Mouse (Mus musculus): ENCODE results near the gene Ano1. TPM values are rescaled to one million over a fixed set of nuclear protein-coding genes. Genes with fewer than 3 reads are reported as not detected.

Gene Ano1
- polyA plus RNA-seq, 1 experiment from 2014 or later = 26.0 TPM

GRCm38 (mm10) chr7:144669895-144670294 lies 81.9 kb downstream of the Ano1 start:
- no peak for DNase-seq (ENCODE audit: low spot score, missing footprints)
- WGBS = 98% methylated on average over 2 of the region's 2 CpGs

GRCm38 (mm10) chr7:144668603-144669278 lies 83.0 kb downstream of the Ano1 start:
- H3K27ac ChIP-seq (ENCODE audit: low read depth, low read length) = no peak overlapping the region
- 0 out of 2 replicates have a peak, but pooled peaks cover 2% of the 10 kb centered on the region for H3K4me1 ChIP-seq (ENCODE audit: control insufficient read depth, insufficient read depth, low read length)
- H3K36me3 ChIP-seq (ENCODE audit: control insufficient read depth, insufficient read depth, low read length) = peaks cover 3% of the 10 kb centered on the region; the same call in 1 of the 2 replicates

More at GRCm38 (mm10) chr7:144669895-144670294, 81.9 kb downstream of the Ano1 start:
- Histone ChIP-seq H3K27ac (ENCODE audit: low read depth, low read length) (no peak overlapping the region), H3K27me3 (ENCODE audit: control insufficient read depth, insufficient read depth, low read length) (no peaks in the 10 kb centered on the region), H3K4me3 (ENCODE audit: low read depth, low read length) (no peak overlapping the region), H3K9ac (ENCODE audit: low read length) (no peak overlapping the region), H3K36me3 (ENCODE audit: control insufficient read depth, insufficient read depth, low read length) (peaks cover 3% of the 10 kb centered on the region; the same call in 1 of the 2 replicates), H3K4me2 (no peak overlapping the region), H3K9me3 (ENCODE audit: control insufficient read depth, low read length) (no peaks in the 10 kb centered on the region), H3K4me1 (ENCODE audit: control insufficient read depth, insufficient read depth, low read length) (no peaks in the 10 kb centered on the region)
- no peak for ATAC-seq (ENCODE audit: low FRiP score)

GRCm38 (mm10) chr7:144667091-144667490 lies 84.7 kb downstream of the Ano1 start:
- Histone ChIP-seq H3K27ac (ENCODE audit: low read depth, low read length) (no peak overlapping the region), H3K4me1 (ENCODE audit: control insufficient read depth, insufficient read depth, low read length) (peaks cover 5% of the 10 kb centered on the region), H3K9ac (ENCODE audit: low read length) (no peak overlapping the region), H3K36me3 (ENCODE audit: control insufficient read depth, insufficient read depth, low read length) (peaks cover 3% of the 10 kb centered on the region; the same call in 1 of the 2 replicates), H3K4me2 (no peak overlapping the region), H3K27me3 (ENCODE audit: control insufficient read depth, insufficient read depth, low read length) (no peaks in the 10 kb centered on the region), H3K9me3 (ENCODE audit: control insufficient read depth, low read length) (no peaks in the 10 kb centered on the region), H3K4me3 (ENCODE audit: low read depth, low read length) (no peak overlapping the region)
- whole genome bisulfite sequencing = 96% methylated on average over 6 of the region's 6 CpGs
- ATAC-seq (ENCODE audit: low FRiP score) (no peak), DNase-seq (ENCODE audit: low spot score, missing footprints) (no peak)

More at GRCm38 (mm10) chr7:144668603-144669278, 83.0 kb downstream of the Ano1 start:
- H3K9me3 ChIP-seq (ENCODE audit: control insufficient read depth, low read length) = no peaks in the 10 kb centered on the region
- ATAC-seq (ENCODE audit: low FRiP score) (no peak), DNase-seq (ENCODE audit: low spot score, missing footprints) (no peak)
- H3K4me3 ChIP-seq (ENCODE audit: low read depth, low read length) = no peak overlapping the region
- WGBS = 64% methylated on average over 7 of the region's 7 CpGs
- H3K4me2 ChIP-seq = no peak overlapping the region
- H3K27me3 ChIP-seq (ENCODE audit: control insufficient read depth, insufficient read depth, low read length) = no peaks in the 10 kb centered on the region
- H3K9ac ChIP-seq (ENCODE audit: low read length) = no peak overlapping the region

- Histone ChIP-seq H3K27me3 (ENCODE audit: control insufficient read depth, insufficient read depth, low read length) (no peaks in the 10 kb centered on the region), H3K4me1 (ENCODE audit: control insufficient read depth, insufficient read depth, low read length) (peaks cover 5% of the 10 kb centered on the region), H3K9ac (ENCODE audit: low read length) (no peak overlapping the region), H3K27ac (ENCODE audit: low read depth, low read length) (no peak overlapping the region), H3K9me3 (ENCODE audit: control insufficient read depth, low read length) (no peaks in the 10 kb centered on the region), H3K4me3 (ENCODE audit: low read depth, low read length) (no peak overlapping the region), H3K4me2 (no peak overlapping the region), H3K36me3 (ENCODE audit: control insufficient read depth, insufficient read depth, low read length) (peaks cover 3% of the 10 kb centered on the region; the same call in 1 of the 2 replicates)
- DNase-seq (ENCODE audit: low spot score, missing footprints) = no peak
- no peak for ATAC-seq (ENCODE audit: low FRiP score)
- 91% methylated on average over 3 of the region's 3 CpGs for WGBS
Measured at GRCm38 (mm10) chr7:144665585-144665984, 86.2 kb downstream of the Ano1 start.

GRCm38 (mm10) chr7:144663566-144663965 lies 88.2 kb downstream of the Ano1 start:
- no peaks in the 10 kb centered on the region for H3K9me3 ChIP-seq (ENCODE audit: control insufficient read depth, low read length)
- no peak overlapping the region for H3K4me3 ChIP-seq (ENCODE audit: low read depth, low read length)
- no peaks in the 10 kb centered on the region for H3K36me3 ChIP-seq (ENCODE audit: control insufficient read depth, insufficient read depth, low read length)
- no peak overlapping the region for H3K27ac ChIP-seq (ENCODE audit: low read depth, low read length)
- no peak for ATAC-seq (ENCODE audit: low FRiP score)
- no peak overlapping the region for H3K9ac ChIP-seq (ENCODE audit: low read length)
- H3K4me1 ChIP-seq (ENCODE audit: control insufficient read depth, insufficient read depth, low read length) = peaks cover 5% of the 10 kb centered on the region
- no peaks in the 10 kb centered on the region for H3K27me3 ChIP-seq (ENCODE audit: control insufficient read depth, insufficient read depth, low read length)
- H3K4me2 ChIP-seq = no peak overlapping the region
- WGBS = 51% methylated on average over 6 of the region's 6 CpGs
- no peak for DNase-seq (ENCODE audit: low spot score, missing footprints)

- 84% methylated on average over 9 of the region's 9 CpGs for WGBS
- Histone ChIP-seq H3K4me2 (no peak overlapping the region), H3K4me3 (ENCODE audit: low read depth, low read length) (no peak overlapping the region), H3K27ac (ENCODE audit: low read depth, low read length) (no peak overlapping the region), H3K9ac (ENCODE audit: low read length) (no peak overlapping the region), H3K27me3 (ENCODE audit: control insufficient read depth, insufficient read depth, low read length) (no peaks in the 10 kb centered on the region), H3K4me1 (ENCODE audit: control insufficient read depth, insufficient read depth, low read length) (peaks cover 19% of the 10 kb centered on the region), H3K9me3 (ENCODE audit: control insufficient read depth, low read length) (no peaks in the 10 kb centered on the region), H3K36me3 (ENCODE audit: control insufficient read depth, insufficient read depth, low read length) (0 out of 2 replicates have a peak, but pooled peaks cover 5% of the 10 kb centered on the region)
- DNase-seq (ENCODE audit: low spot score, missing footprints) (no peak), ATAC-seq (ENCODE audit: low FRiP score) (no peak)
Measured at GRCm38 (mm10) chr7:144656261-144656967, 95.4 kb downstream of the Ano1 start.

GRCm38 (mm10) chr7:144653681-144654425 lies 97.9 kb downstream of the Ano1 start:
- H3K36me3 ChIP-seq (ENCODE audit: control insufficient read depth, insufficient read depth, low read length) = 0 out of 2 replicates have a peak, but pooled peaks cover 5% of the 10 kb centered on the region
- H3K27me3 ChIP-seq (ENCODE audit: control insufficient read depth, insufficient read depth, low read length) = no peaks in the 10 kb centered on the region
- no peaks in the 10 kb centered on the region for H3K9me3 ChIP-seq (ENCODE audit: control insufficient read depth, low read length)
- H3K27ac ChIP-seq (ENCODE audit: low read depth, low read length) = peak overlapping the region; percentile 87
- DNase-seq (ENCODE audit: low spot score, missing footprints) (peak; percentile 94), ATAC-seq (ENCODE audit: low FRiP score) (peak; percentile 91)
- peak overlapping the region; percentile 25; the same call in 1 of the 2 replicates for H3K9ac ChIP-seq (ENCODE audit: low read length)
- WGBS = 8% methylated on average over 10 of the region's 10 CpGs
- H3K4me3 ChIP-seq (ENCODE audit: low read depth, low read length) = no peak overlapping the region
- H3K4me1 ChIP-seq (ENCODE audit: control insufficient read depth, insufficient read depth, low read length) = peaks cover 19% of the 10 kb centered on the region
- no peak overlapping the region for H3K4me2 ChIP-seq

- Histone ChIP-seq H3K27ac (ENCODE audit: low read depth, low read length) (no peak overlapping the region), H3K9ac (ENCODE audit: low read length) (no peak overlapping the region)
- no peak for ATAC-seq (ENCODE audit: low FRiP score)
Measured at GRCm38 (mm10) chr7:144647547-144647946, 104.2 kb downstream of the Ano1 start.

More at GRCm38 (mm10) chr7:144647547-144647946, 104.2 kb downstream of the Ano1 start:
- Histone ChIP-seq H3K9me3 (ENCODE audit: control insufficient read depth, low read length) (no peaks in the 10 kb centered on the region), H3K27me3 (ENCODE audit: control insufficient read depth, insufficient read depth, low read length) (no peaks in the 10 kb centered on the region), H3K4me3 (ENCODE audit: low read depth, low read length) (no peak overlapping the region), H3K36me3 (ENCODE audit: control insufficient read depth, insufficient read depth, low read length) (peaks cover 4% of the 10 kb centered on the region; the same call in 1 of the 2 replicates), H3K4me1 (ENCODE audit: control insufficient read depth, insufficient read depth, low read length) (no peaks in the 10 kb centered on the region), H3K4me2 (no peak overlapping the region)
- WGBS = 84% methylated on average over 5 of the region's 5 CpGs
- no peak for DNase-seq (ENCODE audit: low spot score, missing footprints)
